Mouse (Mus musculus) kidney, adult 9 months (tissue): Measurements from ENCODE around the gene Setd5.
A peak's percentile ranks its signal among the peaks of the same experiment; 100 is the strongest.

Source experiments
- DNase-seq: peaks from one replicate; pipeline ENCODE4 v3.0.0; 2022

The Setd5 gene

GRCm38 (mm10) chr6:113076686-113077516 is at the start of gene Setd5:
Gene Setd5, plus strand, starts transcription at chr6:113077365.
- peak; percentile 98 for DNase-seq

DNA sequence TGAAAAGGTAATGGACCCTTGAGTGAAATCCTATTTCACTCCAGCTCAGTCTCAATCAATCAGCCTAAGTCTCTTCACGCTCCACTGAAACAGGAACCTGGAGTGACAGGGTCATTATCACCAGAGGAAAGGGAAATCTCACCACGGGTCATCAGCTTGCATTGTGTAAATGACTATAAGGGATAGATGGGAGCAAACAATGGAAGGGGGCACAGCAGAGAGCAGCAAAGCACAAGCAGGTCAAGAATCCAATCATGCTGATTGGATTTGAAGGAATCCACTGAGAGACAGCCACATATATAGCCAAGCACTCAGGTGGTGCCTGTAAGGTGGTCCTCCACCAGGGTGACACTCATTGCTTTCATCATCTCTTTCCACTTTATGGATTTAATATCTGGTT is 49.7 kb upstream of the Setd5 start:
- no peak for DNase-seq

DNA sequence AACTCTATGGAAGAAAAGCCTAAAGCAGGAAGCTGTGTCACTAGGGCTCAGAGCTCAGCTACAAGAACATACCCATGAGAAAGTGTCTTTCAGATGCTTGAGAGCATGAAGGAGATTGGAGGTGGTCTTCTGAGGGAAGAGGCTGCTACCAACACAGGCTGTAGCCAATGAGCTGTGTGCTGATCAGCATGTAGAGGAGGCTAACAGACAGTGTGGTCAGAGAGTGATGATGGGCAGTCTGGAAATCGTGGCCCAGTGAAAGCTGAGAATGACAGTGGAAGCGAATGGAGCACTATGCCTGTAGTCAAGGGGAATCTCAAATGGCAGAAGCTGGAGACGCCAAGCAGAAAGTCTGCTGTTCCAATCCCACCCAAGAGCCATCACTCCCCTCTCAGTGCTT is 48.2 kb upstream of the Setd5 start:
- no peak for DNase-seq

DNA sequence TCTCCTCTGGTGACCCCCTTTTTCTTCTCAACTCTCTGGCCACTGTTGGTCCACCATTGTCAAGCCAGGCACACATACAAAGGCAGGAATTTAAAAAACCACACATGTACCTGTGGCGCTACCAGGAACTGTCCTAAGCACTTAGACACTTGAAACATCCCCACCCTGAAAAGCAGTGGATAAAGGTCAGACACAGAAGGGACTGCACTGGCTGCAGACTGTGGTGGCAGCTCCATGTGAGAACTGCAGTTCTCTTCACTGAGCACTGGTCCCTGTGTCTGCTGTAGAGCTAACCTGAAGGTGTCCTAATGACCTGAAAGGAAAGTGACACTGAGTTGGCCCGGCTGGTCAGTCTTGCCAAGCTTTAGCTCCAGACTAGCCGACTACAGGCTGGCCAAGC is 46.6 kb upstream of the Setd5 start:
- DNase-seq = no peak

GRCm38 (mm10) chr6:113030970-113031660 is 46.0 kb upstream of the Setd5 start:
- DNase-seq = no peak

- DNase-seq = no peak
Measured at GRCm38 (mm10) chr6:113032121-113032520, 45.0 kb upstream of the Setd5 start.

DNA sequence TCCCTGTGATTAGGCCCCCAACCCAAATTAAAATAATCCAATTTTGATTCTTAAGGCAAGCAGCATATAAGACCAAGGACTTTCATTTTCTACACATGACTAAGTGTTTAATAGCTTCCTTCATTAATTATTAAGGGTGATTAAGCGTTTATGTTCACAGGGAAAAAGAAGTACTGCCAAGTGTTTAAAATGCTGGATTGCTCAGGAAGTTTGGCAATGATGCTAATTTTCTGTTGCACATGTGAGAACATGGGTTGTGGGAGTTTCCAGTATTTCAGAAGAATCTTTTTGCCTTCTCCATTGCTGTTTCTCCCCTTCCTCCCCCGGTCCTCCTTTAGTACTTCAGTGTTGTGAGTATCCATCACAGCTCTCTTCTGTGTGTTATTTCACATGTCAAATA is 44.0 kb upstream of the Setd5 start:
- DNase-seq = no peak

- no peak for DNase-seq
Measured at GRCm38 (mm10) chr6:113034466-113034865, 42.7 kb upstream of the Setd5 start.

- no peak for DNase-seq
Measured at GRCm38 (mm10) chr6:113036463-113037175, 40.5 kb upstream of the Setd5 start.

DNA sequence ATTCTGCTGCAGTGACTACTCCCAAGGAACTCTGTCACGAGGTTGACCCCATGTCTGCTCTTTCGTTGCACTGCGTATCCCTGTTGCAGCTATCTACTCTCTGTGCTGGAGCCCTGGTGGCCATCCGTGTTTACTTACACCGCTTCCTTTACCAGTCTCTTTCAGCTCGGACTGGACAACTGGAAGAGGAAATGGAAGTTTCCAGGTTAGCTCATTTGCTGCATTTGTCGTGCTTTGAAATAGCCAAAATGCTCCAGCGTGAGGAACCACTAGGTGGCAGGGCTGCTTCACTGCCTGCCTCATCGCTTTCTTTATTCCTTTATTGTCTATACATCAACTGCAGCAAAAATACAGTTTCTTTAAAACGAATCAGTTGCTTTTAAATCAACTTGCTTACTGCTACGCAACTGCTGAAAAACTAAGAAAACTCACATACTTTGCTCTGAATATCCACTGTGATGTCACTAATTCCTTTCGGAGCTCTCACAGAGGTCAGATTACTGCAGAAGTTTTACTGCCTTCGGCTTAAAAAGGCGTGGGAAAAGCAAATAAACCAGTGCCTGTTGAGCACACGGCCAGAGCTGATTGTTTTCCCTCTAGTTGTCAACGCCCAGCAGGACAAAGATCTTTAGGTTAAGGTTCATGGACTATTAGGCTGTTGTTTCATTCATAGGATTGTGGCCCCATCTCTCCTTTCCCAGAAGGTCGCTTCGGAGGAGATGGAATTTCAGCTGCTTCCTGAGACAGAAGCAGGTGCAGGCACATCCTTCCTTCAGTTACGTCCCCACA is 39.0 kb upstream of the Setd5 start:
- peak; percentile 78 for DNase-seq

- DNase-seq = no peak
Measured at GRCm38 (mm10) chr6:113038735-113039058, 38.5 kb upstream of the Setd5 start.

- DNase-seq = no peak
Measured at GRCm38 (mm10) chr6:113040319-113040718, 36.8 kb upstream of the Setd5 start.

DNA sequence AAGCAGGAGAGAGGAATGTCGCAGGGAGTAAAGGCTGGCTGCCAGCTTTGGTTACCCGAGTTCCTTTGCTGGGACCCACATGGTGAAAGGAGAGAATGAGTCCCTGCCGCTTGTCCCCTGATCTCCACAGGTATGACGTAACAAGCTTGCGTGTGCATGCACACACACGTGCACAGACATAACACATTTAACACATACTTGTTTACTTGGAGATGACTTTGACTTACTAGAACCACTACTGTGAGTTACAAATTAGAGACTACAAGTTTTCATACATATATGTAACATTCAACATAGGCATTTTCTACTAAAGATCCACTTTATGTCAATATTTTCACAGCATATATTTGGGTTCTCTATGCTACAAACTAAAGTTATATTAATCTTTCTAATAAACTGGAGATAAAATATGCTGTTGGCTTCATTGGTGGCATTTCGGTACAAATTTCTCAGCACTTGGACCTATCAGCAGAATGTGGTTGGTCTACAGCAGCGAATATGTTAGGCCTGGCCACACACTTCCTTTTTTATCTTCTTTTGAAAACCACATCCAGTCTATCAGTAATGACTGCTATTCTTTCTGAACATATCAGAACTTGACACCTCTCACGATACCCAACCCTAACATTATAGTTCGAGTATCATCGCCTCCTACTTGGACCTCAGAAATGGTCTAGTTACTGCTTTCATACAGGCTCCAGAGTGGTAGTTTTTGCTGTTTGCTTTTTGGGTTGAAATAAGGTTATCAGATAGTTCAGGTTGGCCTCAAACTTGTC is 35.8 kb upstream of the Setd5 start:
- no peak for DNase-seq

GRCm38 (mm10) chr6:113045575-113045974 is 31.6 kb upstream of the Setd5 start:
- peak; percentile 52 for DNase-seq

DNA sequence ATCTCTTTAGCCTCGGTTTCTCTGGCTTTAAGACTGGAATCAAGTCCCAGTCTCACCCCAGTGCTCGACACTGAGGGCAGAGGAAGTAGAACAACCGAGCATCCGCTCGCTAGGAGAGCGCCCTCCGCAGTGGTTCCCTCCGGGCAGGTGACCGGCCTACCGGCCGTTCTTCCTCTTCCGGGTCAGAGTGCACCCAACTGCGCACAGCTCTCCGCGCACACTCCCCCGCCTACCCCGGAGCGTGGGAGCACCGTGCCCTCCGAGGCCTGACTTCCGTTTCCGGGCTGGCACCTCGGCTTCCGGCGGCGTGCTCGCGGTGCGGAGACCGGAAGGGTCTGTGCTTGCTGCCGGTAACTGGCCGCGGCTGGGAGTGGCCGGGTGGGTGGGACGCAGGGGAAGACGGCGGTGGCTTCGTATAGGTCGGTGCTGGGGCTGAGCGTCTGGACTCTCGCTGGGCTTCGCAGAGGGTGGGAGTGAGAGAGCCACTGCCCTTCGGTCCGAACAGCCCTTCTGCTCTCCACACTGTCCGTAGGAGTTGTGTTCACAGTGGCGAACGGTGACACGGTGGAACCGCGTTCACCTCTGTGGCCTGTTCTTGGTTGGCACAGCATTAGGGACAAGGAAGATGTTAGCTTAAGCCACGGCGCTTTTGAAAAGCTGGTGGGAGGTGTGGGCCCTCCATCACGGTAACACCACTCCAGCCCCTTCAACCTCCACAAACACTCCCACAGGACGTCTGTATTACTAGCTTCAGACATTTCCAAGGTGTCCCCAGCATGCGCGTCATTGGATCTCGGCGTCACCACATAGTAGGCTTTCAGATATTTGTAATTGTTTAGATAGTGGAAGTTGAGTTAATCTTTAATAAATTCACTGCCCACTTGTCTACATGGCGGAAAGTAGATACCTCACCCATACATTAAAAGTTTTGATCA is 30.9 kb upstream of the Setd5 start, which contains the start of gene Thumpd3:
Thumpd3 (plus strand) TSS at position 185 of the 935 bp plus-strand sequence.
- DNase-seq = peak; percentile 97

DNA sequence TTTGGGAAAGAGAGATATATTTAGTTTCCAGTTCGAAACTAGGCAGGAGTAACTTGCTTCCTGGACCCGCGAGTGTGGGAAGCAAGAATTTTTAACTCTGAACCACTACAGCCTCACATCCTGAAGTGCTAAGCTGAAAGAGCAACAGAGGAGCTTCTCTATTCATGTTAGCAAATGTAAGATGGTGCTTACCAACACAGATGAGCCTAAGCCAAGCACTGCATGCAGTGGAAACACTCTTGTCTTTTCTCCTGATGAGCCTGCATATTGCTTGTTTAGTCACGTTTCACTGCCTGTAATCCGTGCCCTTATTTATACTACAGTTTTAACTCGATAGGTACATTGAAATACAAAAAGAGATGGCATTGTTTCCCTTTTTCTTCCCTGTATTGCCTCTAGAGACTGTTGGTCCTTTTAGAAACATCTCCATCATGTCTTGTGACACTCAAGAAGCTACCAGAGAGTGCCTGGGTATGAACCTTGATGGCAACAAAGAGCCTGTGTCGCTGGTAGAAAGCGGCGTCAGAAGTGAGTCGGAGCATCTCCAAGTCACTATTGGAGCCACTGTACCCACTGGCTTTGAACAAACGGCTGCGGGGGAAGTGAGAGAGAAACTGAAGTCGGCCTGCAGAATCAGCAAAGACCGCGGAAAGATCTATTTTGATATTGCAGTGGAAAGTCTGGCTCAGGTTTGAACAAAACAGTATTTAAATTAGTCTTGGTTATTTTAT is 30.0 kb upstream of the Setd5 start:
- DNase-seq = no peak

DNA sequence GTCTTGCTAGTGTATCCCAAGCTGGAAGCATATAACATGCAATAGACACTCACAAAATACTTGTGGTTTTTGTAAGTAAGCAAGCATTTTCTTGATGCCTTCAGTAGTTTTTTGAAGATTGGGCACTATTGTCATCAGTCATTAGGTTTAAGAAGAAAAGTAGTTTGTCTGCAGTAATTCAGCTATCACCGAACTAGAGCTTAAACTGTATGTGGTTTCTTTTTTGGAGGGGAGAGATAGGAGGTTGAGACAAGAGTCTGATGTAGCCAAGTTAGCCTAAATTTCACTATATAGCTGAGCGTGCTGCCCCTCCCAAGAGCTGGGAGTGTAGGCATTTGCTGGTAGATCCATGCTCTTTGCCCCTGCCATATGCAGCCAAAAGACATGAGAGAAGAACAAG is 28.8 kb upstream of the Setd5 start:
- no peak for DNase-seq

GRCm38 (mm10) chr6:113049159-113049558 is 28.0 kb upstream of the Setd5 start:
- no peak for DNase-seq

DNA sequence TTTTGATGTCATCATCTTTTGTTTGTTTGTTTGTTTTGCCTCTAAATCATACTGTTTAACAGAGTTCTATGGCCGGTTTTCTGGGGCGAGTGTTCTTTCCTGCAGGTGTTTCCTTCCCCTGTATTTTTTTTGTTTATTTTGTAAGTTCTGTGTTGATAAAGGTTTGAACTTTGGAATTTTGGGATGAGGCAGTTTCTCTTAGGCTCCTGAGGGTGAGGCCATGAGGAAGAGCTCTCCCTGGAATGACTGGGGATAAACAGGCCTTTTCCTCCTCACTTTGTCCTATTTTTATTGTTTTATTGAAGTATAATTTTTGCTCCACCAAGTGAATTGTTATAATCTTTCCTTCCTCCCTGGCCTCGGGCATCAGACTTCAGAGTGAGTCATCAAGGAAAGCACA is 24.2 kb upstream of the Setd5 start:
- no peak for DNase-seq

DNA sequence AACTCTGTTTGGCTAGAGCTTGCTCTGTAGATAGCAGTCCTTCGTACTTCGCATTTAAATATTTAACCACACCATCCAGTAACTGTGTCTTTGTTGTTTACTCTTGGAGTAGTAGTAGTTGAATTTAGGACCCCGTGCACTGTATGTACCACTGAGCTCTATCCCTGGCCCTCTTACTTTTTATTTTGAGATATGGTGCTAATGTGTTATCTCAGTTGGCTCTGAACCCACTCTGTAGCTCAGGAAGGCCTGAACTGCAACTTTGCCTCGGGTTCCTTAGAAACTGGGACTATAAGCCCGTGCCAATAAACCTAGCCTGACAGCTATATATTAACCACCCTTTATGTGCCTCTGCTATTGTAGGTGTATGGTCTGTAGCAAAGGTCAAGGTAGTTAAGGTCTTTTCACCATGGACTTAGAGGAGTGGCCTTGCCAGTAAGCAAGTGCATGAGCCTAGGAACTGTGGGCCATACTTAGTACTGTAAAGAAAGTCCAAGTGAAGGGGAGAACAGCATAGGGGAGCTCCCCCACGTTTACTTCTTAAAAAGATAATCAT is 22.5 kb upstream of the Setd5 start:
- no peak for DNase-seq
